Mouse (Mus musculus) liver, postnatal 0 days (tissue): ENCODE data around the gene Eif2d.

Source experiments
- CTCF ChIP-seq: sonication (generic); IDR thresholded peaks from 2 replicates; pipeline ENCODE4 v1.5.1; 2016; ENCODE audit warnings: antibody characterized with exemption, low read depth
- EP300 ChIP-seq: IDR thresholded peaks from 2 replicates; pipeline ENCODE4 v1.6.1; 2016; ENCODE audit warnings: antibody characterized with exemption, low read depth, mild to moderate bottlenecking

- TF ChIP-seq CTCF = no peak
- TF ChIP-seq EP300 = no peak
Measured at GRCm38 (mm10) chr1:131204461-131204860, 51.5 kb downstream of the Eif2d start.
